Mouse (Mus musculus): ENCODE measurements around the gene Vps45. TPM values are rescaled to one million over a fixed set of nuclear protein-coding genes. Genes with fewer than 3 reads are reported as not detected.
"Not testable (repeated sequence)": the region's sequence is repeated elsewhere in the genome, so short reads cannot be mapped to it uniquely, and the experiment has no call there.

Vps45 gene
- polyA plus RNA-seq, 1 experiment, result 6.1 TPM

DNA sequence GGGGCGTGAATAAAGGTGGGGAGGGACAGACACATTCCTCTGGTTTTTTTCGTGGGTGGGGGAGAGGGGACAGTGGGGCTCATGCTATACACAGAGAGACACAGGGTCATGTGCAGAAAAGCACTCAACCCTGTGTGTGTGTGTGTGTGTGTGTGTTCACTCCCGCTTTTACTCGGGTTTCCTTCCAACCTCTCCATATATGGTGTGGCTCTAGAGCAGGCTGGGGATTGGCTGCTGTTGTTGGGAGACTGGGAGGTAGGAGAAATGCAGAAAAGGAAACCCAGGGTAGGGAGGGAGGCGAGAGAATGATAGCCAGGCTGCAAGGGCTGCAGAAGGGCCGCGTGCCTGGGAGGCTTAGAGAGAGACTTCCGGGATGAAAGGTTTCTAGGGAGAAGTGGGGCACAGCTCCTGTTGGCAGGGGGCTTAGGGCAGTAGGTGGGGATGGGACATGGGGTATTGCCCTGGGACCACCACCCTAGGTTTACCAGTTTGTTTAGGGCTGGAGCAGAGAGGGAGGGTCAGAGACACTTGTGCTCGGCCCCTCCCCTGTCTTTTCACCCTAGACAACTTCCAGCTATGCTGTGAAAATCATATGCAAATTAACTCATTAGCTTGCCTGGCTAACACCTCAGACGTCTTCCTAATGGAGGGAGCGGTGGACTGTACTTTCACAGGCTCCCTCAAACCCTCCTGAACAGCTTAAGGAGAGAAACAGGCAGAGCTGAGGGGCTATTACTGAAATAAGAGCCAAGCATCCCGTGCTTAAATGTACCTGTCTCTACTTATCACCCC lies 72.9 kb downstream of the Vps45 start:
- DNase-seq (ENCODE audit: low read depth, low spot score), result peak; percentile 55
- WGBS, result 16% methylated on average over 12 of the region's 12 CpGs

- 81% methylated on average over 4 of the region's 4 CpGs for WGBS
Observed at GRCm38 (mm10) chr3:95982129-95982528, 76.1 kb downstream of the Vps45 start.

GRCm38 (mm10) chr3:95980276-95980970 lies 77.8 kb downstream of the Vps45 start:
- WGBS, result 76% methylated on average over 12 of the region's 12 CpGs
- no peak for DNase-seq (ENCODE audit: low read depth, low spot score)

More at GRCm38 (mm10) chr3:95982129-95982528, 76.1 kb downstream of the Vps45 start:
- no peak for DNase-seq (ENCODE audit: low read depth, low spot score)

DNA sequence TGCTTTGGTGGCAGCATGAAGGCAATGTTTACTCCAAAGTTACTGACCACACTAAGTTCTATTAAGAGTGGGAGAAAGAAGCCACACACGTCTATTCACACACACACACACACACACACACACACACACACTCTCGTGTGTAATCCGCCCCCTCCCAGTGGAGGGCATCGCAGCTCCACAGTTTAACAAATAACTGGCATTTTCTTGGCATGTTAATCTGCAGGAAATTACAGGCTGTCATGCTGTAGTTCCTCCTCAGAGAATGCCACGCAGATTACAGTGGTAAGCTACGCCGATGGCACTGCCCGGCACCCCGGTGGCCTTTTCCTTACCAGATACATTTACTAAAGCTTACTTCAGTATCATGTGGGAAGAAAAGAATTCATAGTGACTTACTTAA lies 80.0 kb downstream of the Vps45 start:
- WGBS, result 76% methylated on average over 9 of the region's 9 CpGs
- no peak for DNase-seq (ENCODE audit: low read depth, low spot score)

GRCm38 (mm10) chr3:95977587-95977986 lies 80.7 kb downstream of the Vps45 start:
- 87% methylated on average over 7 of the region's 7 CpGs for WGBS
- not testable (repeated sequence) for DNase-seq (ENCODE audit: low read depth, low spot score)

- 57% methylated on average over 3 of the region's 3 CpGs for WGBS
Observed at GRCm38 (mm10) chr3:95977079-95977478, 81.2 kb downstream of the Vps45 start.

GRCm38 (mm10) chr3:95972873-95973634 lies 85.2 kb downstream of the Vps45 start:
- DNase-seq (ENCODE audit: low read depth, low spot score), result no peak
- 18% methylated on average over 34 of the region's 34 CpGs for whole genome bisulfite sequencing

More at GRCm38 (mm10) chr3:95977079-95977478, 81.2 kb downstream of the Vps45 start:
- DNase-seq (ENCODE audit: low read depth, low spot score), result no peak

GRCm38 (mm10) chr3:95972251-95972872 lies 85.9 kb downstream of the Vps45 start:
- no peak for DNase-seq (ENCODE audit: low read depth, low spot score)
- 73% methylated on average over 12 of the region's 12 CpGs for WGBS

GRCm38 (mm10) chr3:95970661-95971060 lies 87.6 kb downstream of the Vps45 start:
- WGBS, result 51% methylated on average over 7 of the region's 7 CpGs
- DNase-seq (ENCODE audit: low read depth, low spot score), result not testable (repeated sequence)

- no peak for DNase-seq (ENCODE audit: low read depth, low spot score)
- WGBS, result 78% methylated on average over 1 of the region's 1 CpGs
Observed at GRCm38 (mm10) chr3:95969277-95969676, 89.0 kb downstream of the Vps45 start.

DNA sequence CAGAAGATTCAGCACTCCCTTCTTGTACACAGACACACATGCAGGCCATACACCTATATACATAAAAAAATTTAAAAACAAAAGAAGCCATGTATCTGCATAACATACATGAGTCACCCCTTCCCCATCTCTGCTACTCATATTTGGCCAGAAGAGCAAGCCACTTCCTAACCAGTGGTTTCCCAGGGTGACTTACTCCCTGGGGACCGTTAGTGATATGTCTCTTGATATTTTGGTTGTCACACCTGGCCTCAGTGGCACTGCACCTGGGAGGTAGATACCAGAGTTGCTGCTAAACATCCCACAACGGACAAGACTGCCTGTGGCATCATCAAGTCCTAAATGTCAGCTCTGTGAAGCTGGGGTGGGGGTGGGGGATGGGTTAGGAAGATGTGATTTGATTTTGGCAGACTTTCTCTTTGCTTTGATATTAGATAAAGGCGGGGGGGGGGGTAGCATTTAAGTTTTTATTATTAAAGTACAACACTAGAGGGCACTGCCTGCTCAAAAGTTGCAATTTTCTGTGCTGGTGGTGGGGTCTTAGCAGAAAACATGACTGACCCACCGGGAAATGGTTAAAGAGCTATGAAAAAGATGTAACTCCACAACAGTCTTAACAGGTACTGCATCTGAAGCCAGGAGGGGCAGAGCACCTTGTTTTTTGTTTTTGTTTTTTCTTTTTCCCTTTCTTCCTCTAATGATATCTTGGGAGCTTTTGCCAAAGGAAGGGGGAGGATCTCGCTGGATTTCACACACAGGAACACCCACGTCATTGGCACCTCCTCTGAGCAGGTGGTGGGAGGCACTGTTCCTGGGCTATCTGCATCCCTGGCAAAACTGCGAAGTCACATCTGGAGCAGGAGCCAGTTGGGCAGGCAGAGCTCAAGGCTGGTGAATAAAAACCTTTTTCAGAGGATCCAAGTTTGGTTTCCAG lies 92.5 kb downstream of the Vps45 start:
- DNase-seq (ENCODE audit: low read depth, low spot score), result no peak
- WGBS, result 9% methylated on average over 7 of the region's 7 CpGs

GRCm38 (mm10) chr3:95963681-95964080 lies 94.6 kb downstream of the Vps45 start:
- DNase-seq (ENCODE audit: low read depth, low spot score), result no peak
- 25% methylated on average over 4 of the region's 4 CpGs for WGBS

DNA sequence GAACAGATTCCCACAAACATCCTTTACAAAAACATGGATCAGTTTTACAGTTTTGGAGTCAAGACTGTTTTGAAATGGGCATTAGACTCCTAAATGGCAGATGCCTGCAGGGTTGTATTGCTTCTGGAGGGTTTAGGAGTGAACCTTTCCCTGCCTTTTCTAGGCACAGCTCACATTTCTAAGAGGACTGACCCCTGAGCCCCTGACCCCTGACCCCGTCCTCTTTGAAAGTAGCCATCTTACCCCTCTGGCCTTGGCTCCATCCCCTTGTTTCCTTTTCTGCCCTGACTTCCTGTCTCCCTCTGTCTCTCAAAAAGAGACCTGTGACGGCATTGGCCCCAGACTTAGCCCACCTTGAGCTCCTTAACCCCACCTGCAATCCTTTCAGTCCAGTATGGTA lies 95.0 kb downstream of the Vps45 start:
- WGBS, result 57% methylated on average over 2 of the region's 2 CpGs

GRCm38 (mm10) chr3:95962182-95962581 lies 96.1 kb downstream of the Vps45 start:
- not testable (repeated sequence) for DNase-seq (ENCODE audit: low read depth, low spot score)
- WGBS, result 80% methylated on average over 8 of the region's 8 CpGs

More for the DNA sequence above, 95.0 kb downstream of the Vps45 start:
- DNase-seq (ENCODE audit: low read depth, low spot score), result no peak

DNA sequence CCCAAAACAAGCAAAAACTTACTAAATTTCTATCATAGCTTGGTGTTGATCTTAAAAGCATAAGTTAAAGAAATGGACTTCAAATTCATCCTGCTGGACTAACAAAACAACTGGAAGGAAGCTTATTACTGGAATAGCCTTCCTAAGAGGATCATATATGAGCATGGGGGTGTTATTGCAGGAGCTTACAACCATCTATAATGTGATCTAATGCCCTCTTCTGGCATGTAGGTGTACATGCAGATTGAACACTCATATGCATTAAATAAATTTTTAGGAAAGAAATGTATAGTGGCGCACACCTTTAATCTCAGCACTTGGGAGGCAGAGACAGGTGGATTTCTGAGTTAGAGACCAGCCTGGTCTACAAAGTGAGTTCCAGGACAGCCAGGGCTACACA lies 98.5 kb downstream of the Vps45 start:
- no peak for DNase-seq (ENCODE audit: low read depth, low spot score)
- WGBS, result 87% methylated on average over 1 of the region's 1 CpGs

DNA sequence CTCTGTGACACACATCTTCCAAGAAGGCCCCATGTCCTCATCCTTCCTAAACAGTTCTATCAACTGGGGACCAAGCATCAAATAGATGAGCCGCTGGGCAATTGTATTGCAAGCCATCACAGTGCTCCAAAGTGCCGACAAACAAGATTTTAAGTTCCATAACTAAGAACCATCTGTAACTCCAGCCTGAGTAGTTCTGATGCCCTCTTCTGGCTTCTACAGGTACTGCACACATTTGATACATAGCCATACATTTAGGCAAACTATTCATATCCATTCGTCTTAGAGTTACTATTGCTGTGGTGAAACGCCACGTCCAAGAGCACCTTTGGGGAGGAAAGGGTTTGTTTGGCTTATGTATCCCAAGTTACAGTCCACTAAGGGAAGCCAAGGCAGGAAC lies 99.2 kb downstream of the Vps45 start:
- WGBS, result 81% methylated on average over 5 of the region's 5 CpGs
- no peak for DNase-seq (ENCODE audit: low read depth, low spot score)

DNA sequence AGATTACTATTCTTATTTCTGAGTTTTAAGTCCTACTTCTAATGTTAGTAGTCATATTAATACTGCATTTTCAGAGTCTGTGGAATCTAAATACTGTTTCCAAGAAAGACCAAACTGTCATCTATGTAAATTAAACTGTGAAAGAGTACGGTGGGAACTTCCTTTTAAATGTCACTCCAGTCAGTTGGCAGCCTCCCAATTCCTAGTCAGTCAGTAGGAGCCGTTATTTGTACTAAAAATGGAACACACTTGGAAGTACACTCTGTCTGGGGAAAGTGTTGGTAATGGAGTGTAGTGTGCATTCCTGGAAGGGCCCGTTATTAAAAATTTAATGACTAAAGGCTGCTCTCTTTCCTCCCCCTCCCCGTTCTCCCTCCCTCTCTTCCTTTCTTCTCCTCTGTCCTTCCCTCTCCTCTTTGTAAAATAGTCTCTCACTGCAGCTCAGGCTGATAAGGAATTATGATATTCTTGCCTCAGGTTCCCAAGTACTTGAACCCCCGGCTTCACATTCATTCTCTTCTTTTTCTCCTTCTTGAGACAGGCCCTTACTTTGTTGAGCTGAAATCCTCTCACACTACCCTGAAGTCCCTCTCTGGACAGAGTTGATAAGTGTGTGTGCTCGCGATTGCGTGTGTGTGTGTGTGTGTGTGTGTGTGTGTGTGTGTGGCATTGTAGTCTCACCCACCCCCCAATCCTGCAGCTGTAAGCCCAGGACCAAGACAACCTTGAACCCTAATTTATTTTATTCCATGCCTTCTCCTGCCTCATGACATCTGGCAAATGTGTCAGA lies 100.7 kb downstream of the Vps45 start:
- WGBS, result 47% methylated on average over 8 of the region's 8 CpGs
- no peak for DNase-seq (ENCODE audit: low read depth, low spot score)

DNA sequence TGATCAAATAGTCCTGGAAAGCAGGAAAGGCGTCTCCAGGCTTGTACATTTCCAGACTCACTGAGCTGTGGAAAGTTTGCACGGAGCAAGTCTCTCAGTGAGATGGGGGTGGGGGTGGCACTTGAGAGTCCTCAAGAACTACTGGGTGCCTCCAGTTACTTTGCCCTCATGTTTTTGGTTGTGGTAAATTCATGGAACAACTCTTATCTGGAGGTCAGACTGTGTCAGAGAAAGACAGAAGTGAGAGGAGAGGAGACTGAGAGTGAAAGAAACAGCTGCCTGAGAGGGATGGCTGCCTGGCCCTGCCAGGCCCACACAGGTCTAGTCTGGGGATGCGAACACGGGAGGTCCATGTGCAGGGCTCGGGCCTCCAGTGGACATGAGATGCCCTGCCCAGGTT lies 102.9 kb downstream of the Vps45 start:
- no peak for DNase-seq (ENCODE audit: low read depth, low spot score)
- 92% methylated on average over 5 of the region's 5 CpGs for WGBS
